In the genomic region with DNA sequence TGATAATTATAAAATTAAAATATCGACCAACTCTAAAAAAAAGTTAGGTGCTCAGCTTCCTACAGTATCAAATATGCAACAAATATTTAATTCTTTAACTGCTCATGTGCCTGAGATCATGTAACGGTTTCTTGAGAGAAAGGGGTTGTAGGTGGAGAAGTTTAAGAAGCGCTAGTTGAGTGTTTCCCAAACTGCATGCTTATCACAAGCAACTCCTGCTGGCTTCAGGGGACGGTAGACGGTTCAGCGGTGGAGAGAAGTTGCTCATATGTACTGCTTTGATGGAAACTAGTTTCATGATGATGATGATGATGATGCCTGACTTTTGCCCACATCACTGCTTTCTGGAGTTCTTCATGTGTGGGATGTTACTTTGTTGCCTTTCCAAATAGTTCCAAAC, we compare ENCODE assay signal across 21 mouse cellular contexts. TPM values are rescaled to one million over a fixed set of nuclear protein-coding genes. Genes with fewer than 3 reads are reported as not detected.
A peak's percentile ranks its signal among the peaks of the same experiment; 100 is the strongest.
DNase-seq lines count a peak whose midpoint lies in the region; ATAC-seq and TF ChIP-seq lines count a peak whose summit lies in the region.
"Had no signal": no experiment of that assay in that cellular context is flagged by ENCODE, and none has a peak within 500 bp of the region (broad histone marks: within the 10 kb centered on the region; RNA-seq: fewer than 3 reads in every experiment).

No protein-coding gene starts in this region.

- H3K9me3 ChIP-seq in heart, embryonic 10.5 days = no peaks in the 10 kb centered on the region
- no peaks in the 10 kb centered on the region for H3K9me3 ChIP-seq in stomach, embryonic 15.5 days
- H3K9me3 ChIP-seq in stomach, postnatal 0 days (ENCODE audit: control insufficient read depth, low read length) = no peaks in the 10 kb centered on the region
- H3K9me3 ChIP-seq: G1E had no signal

- H3K4me3 ChIP-seq in heart, embryonic 10.5 days = no peak overlapping the region
- no peak overlapping the region for H3K4me3 ChIP-seq in stomach, embryonic 15.5 days (replicated peaks)
- H3K4me3 ChIP-seq in stomach, postnatal 0 days (ENCODE audit: low read depth, low read length) = no peak overlapping the region

- no peak overlapping the region for H3K9ac ChIP-seq in stomach, embryonic 15.5 days
- no peak overlapping the region for H3K9ac ChIP-seq in stomach, postnatal 0 days (ENCODE audit: low read length)

- no peak for TF ChIP-seq CTCF in stomach, postnatal 0 days (IDR thresholded peaks at IDR 0.05; ENCODE audit: low read depth)

- ATAC-seq in stomach, embryonic 15.5 days (ENCODE audit: insufficient read depth, low FRiP score, low read depth) = no peak
- ATAC-seq in stomach, postnatal 0 days (ENCODE audit: low FRiP score, low TSS enrichment) = no peak
- ATAC-seq: activated CD4-positive, CD25-positive, alpha-beta regulatory T cell, adult 4 months; CD4-positive, CD25-positive, alpha-beta regulatory T cell, adult 4 months; Patski had no signal

- H3K27me3 ChIP-seq in heart, embryonic 10.5 days (ENCODE audit: insufficient read depth, poor library complexity, severe bottlenecking) = no peaks in the 10 kb centered on the region
- no peaks in the 10 kb centered on the region for H3K27me3 ChIP-seq in stomach, embryonic 15.5 days (replicated peaks)
- no peaks in the 10 kb centered on the region for H3K27me3 ChIP-seq in stomach, postnatal 0 days (ENCODE audit: control insufficient read depth, insufficient read depth, low read length)
- H3K27me3 ChIP-seq: CH12.LX, Patski had no signal

- peaks cover 40% of the 10 kb centered on the region for H3K4me1 ChIP-seq in heart, embryonic 10.5 days
- H3K4me1 ChIP-seq in stomach, embryonic 15.5 days = 0 out of 2 replicates have a peak, but pooled peaks cover 3% of the 10 kb centered on the region
- H3K4me1 ChIP-seq in stomach, postnatal 0 days (replicated peaks; ENCODE audit: control insufficient read depth, insufficient read depth) = no peaks in the 10 kb centered on the region; the same call in 1 of the 2 replicates

- H3K27ac ChIP-seq in heart, embryonic 10.5 days = no peak overlapping the region
- H3K27ac ChIP-seq in stomach, embryonic 15.5 days = peak overlapping the region; percentile 31; the same call in 1 of the 2 replicates
- H3K27ac ChIP-seq in stomach, postnatal 0 days (replicated peaks) = no peak overlapping the region

- H3K36me3 ChIP-seq in heart, embryonic 10.5 days = no peaks in the 10 kb centered on the region
- H3K36me3 ChIP-seq in stomach, embryonic 15.5 days = no peaks in the 10 kb centered on the region
- no peaks in the 10 kb centered on the region for H3K36me3 ChIP-seq in stomach, postnatal 0 days (ENCODE audit: control insufficient read depth, insufficient read depth, low read length)
- H3K36me3 ChIP-seq: G1E had no signal

- 78% methylated on average over 6 of the region's 6 CpGs for WGBS in heart, embryonic 10.5 days
- WGBS in stomach, embryonic 15.5 days = 83% methylated on average over 6 of the region's 6 CpGs
- WGBS in stomach, postnatal 0 days = 83% methylated on average over 6 of the region's 6 CpGs

- no peak overlapping the region for H3K4me2 ChIP-seq in stomach, embryonic 15.5 days
- no peak overlapping the region for H3K4me2 ChIP-seq in stomach, postnatal 0 days (replicated peaks; ENCODE audit: low read depth)

- intact Hi-C loops in heart, postnatal 14 days (cut with DNase I) = no loop called here

- peak; percentile 51 for DNase-seq in heart, adult 11 months
- DNase-seq in heart, adult 8-10 months (ENCODE audit: low spot score) = no peak
- DNase-seq in heart, embryonic 10.5 days (ENCODE audit: low spot score) = peak; percentile 63
- no peak for DNase-seq in heart, postnatal 14 days
- no peak for DNase-seq in stomach, postnatal 0 days (ENCODE audit: low spot score)
- DNase-seq: adrenal gland, adult 2 months; adrenal gland, adult 8-10 months; adrenal gland, postnatal 10 days; adrenal gland, postnatal 14 days; adrenal gland, postnatal 25 days; adrenal gland, postnatal 36 days; B cell, adult 2 months; cerebellum, adult 11 months; cerebellum, adult 11-12 months; cerebellum, adult 18-20 months had no signal

- no peak for TF ChIP-seq EP300 in stomach, postnatal 0 days (optimal IDR thresholded peaks at IDR 0.05)

RNA-seq across cellular contexts. Expression of a gene that starts 29.0 kb away (rescaled TPM):
- total RNA-seq in heart, adult 8-10 months (2022) = 10 to 100 TPM; 21.8 to 23.5 (median 22.8) TPM
- polyA plus RNA-seq in heart, embryonic 10.5 days (2016; fragmentation: Nextera tagmentation; extraction: Ambion mirVana) = 10.2 and 12.7 TPM in 2 replicates
- total RNA-seq in heart, postnatal 14 days (2021) = 10 to 100 TPM; 28.0 to 29.2 TPM
- 24.4 and 26.0 TPM in 2 replicates for polyA plus RNA-seq in stomach, embryonic 15.5 days (2015; fragmentation: Nextera tagmentation; extraction: Ambion mirVana)
- 15.0 and 16.0 TPM in 2 replicates for polyA plus RNA-seq in stomach, postnatal 0 days (2015; fragmentation: Nextera tagmentation; extraction: Ambion mirVana)

RNA-seq across cellular contexts. Expression of a gene that starts 55.8 kb away (rescaled TPM):
- 10 to 100 TPM; 41.5 to 45.6 (median 43.7) TPM for total RNA-seq in heart, adult 8-10 months (2022)
- polyA plus RNA-seq in heart, embryonic 10.5 days (2016; fragmentation: Nextera tagmentation; extraction: Ambion mirVana) = 50.8 and 54.3 TPM in 2 replicates
- total RNA-seq in heart, postnatal 14 days (2021) = 10 to 100 TPM; 45.2 to 46.4 TPM
- polyA plus RNA-seq in stomach, embryonic 15.5 days (2015; fragmentation: Nextera tagmentation; extraction: Ambion mirVana) = 61.9 and 68.6 TPM in 2 replicates
- polyA plus RNA-seq in stomach, postnatal 0 days (2015; fragmentation: Nextera tagmentation; extraction: Ambion mirVana) = 36.1 and 38.4 TPM in 2 replicates

Comparison
In these comparisons a context has a peak if more than half of its experiments do, and no peak if none do; other contexts are left out.
1. DNase-seq: peak in heart, adult 11 months (single experiment) and heart, embryonic 10.5 days (single experiment); none in heart, adult 8-10 months (single experiment), heart, postnatal 14 days (0 of 2) and stomach, postnatal 0 days (single experiment).